Mouse (Mus musculus) adrenal gland, postnatal 14 days (tissue): ENCODE data around the gene Hexim1. TPM values are rescaled to one million over a fixed set of nuclear protein-coding genes. Genes with fewer than 3 reads are reported as not detected.
A peak's percentile ranks its signal among the peaks of the same experiment; 100 is the strongest.

Experiments used
- DNase-seq: peaks from one replicate; pipeline ENCODE4 v3.0.0; 2021; ENCODE audit warnings: mixed read lengths
- total RNA-seq: library from RNA; stranded (reverse); gene quantifications from 2 replicates; pipeline ENCODE4 v1.2.3, GENCODE M21; 2021

The Hexim1 gene
- total RNA-seq, 1 experiment from 2014 or later, result 57.8 TPM

DNA sequence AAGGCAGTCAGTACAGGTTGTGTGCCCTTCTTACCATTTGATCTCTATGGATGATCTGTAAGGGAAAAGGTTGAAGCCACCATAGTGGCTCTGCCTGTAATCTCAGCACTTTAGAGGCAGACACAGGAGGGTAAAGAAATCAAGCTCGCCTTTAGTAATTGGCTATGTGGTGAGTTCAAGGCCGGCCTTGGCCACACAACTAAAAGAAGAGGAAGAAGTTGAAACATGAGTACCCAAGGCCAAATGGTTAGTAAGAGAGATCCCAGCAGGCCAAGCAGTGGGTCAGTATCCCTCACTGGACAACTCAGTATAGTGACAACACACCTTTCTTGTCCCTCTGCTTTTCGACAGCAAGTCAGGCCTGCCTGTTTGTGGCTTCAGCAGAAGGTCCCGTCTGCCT lies 33.7 kb downstream of the Hexim1 start:
- DNase-seq, result no peak

DNA sequence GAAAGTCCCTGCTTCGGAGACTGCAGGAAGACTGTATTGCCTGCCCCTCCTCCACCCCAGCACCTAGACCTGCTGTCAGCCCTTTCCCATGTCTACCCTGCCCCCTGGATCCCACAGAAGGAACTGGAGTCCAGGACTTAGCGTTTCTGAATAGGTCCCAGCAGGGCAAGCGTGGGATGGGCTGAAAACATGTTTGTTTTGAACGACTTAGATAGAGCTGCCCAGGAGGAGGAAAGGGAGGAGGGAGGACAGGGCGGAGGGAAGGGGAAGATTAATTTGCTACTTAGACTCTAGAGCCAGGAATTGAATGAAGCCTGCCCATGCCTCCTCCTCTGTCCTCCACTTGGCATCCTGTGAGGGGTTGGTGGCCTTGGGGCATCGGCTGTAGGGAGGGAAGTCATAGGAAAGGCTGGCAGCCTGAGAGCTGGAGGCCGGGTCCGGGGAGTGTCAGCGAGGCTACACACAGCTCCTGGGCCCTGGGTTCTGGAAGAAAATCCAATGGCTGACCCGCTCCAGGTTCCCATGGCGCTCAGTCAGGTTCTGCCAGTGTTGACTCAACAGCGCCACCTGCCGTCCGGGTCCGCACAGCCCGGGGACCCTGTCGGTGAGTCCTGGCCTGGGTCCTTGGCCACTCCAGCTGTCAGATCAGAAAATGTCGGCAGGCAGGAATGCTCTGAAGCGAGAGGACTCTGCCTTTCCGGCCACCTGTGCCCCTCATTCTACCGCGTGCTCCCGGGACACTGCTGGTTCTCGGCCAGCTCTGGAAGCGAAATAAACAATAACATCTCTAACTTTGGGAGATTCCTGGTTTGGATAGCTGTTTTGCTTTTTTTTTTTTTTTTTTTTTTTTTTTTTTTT lies 42.8 kb downstream of the Hexim1 start:
- peak; percentile 99 for DNase-seq

DNA sequence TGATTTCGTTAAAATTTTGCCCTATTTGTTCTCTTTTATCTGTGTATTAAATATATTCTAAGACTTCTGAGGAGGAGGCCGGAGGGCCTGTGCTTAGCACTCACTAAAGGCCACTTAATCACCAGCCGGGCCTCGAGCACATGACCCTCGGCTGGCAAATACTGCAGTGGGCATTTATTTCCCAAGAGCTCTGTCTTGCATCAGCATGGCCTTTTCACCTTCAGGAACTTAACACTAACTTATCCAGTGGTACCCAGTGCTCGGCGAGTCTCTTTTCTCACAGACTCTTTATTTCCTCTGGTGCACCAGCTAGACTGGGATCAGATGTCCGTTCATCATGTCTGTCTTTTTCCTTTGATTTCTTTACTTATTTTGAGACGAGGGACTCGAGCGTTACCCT lies 44.7 kb downstream of the Hexim1 start:
- no peak for DNase-seq

DNA sequence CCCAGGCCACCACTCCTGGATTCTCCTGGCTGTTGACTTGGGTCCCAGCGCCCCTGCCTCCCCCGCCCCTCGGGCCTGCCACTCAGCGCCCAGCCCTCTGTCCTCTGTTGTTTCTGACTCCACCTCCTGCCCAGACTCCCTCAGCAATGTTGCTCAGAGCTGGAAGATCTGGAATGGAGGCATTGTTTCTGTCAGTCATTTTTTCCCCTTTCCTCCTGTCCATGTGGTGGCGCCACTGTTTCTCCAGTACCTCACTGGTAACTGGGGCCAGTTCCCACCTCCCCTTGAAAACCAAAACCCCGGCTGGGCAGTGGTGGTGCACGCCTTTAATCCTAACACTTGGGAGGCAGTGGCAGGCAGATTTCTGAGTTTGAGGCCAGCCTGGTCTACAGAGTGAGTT lies 45.4 kb downstream of the Hexim1 start:
- no peak for DNase-seq

DNA sequence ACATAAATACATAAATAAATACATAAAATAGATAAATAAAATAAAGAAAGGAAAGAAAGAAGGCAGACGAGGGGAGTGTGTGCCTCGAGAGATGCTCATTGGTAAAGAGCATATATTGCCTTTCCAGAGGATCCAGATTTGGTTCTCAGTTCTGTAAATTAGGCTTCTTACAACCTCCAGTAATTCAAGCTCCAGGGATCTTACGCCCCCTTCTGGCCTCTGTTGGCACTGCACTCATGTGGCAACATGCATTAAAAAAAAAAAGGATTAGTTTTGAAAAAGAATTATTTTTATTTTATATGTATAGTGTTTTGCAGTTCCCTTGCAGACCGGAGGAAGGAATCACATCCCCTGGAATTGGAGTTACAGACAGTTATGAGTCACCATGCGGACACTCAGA lies 46.1 kb downstream of the Hexim1 start:
- DNase-seq, result peak; percentile 68

DNA sequence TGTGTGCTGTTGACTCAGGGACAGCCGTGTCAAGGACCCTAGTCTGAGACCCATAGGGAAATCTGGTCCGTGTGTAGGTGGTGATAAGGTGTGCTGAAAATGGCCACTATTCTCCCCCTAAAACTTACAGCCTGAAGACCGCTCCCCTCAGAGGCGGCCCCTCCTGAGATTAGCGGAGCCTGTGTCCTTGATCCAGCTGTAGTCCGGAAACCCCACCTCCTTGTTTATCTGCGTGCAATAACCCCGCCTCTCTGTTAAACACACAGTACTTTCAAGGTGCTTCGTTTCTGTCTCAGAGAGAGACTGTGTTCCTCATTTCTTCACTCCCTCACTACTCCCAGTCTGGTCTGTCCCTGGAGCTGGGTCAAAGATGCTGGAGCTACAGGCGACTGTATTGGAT lies 48.4 kb downstream of the Hexim1 start:
- peak; percentile 65 for DNase-seq

DNA sequence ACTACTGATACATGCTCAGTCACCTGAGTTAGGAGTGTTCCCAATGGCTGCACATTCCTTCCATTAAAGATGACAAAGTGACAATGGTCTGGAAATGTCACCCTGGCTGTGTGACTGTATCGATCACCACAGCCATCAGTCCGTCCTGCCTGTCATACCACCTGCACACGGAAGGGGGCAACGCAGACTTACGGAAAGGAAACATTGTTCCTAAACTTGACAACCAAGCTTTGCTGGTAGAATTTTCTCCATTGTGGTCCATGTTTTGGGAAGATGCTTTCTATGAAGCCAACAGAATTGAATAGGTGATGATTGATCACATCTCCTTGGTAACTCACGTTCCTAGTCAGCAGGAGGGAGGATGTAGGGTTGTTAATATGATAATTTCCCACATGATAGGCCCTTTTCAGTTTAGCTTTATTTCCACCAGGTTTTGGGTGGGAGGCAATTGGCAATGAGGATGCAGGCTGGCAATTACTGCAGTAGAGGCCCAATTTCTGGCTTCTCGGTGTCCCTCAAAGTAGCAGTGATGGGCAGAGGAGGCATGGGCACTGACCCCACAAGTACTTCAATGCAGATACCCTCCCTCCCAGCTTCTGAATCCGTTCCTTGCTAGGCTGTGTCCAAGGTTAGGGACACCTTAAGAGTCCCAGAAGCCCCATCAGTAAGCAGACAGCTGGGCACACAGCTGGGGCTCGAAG lies 52.8 kb downstream of the Hexim1 start:
- peak; percentile 82 for DNase-seq

Other genes with a start within 250 kb of the Hexim1 start
- gene Eftud2, start 235.2 kb upstream of the Hexim1 start, total RNA-seq, result 79.9 and 96.2 TPM in 2 replicates
- 0.38 and 0.59 TPM in 2 replicates for gene Ccdc103, start 235.0 kb upstream of the Hexim1 start, total RNA-seq
- not detected in 2 replicates for gene Fam187a, start 231.1 kb upstream of the Hexim1 start, total RNA-seq
- 0.68 and 1.2 TPM in 2 replicates for gene Gfap, start 215.3 kb upstream of the Hexim1 start, total RNA-seq
- gene Kif18b, start 191.1 kb upstream of the Hexim1 start, total RNA-seq, result 6.9 and 8.6 TPM in 2 replicates
- gene C1ql1, start 169.5 kb upstream of the Hexim1 start, total RNA-seq, result 35.3 TPM in 2 replicates
- gene Nmt1, start 88.0 kb upstream of the Hexim1 start, total RNA-seq, result 88.8 and 93.1 TPM in 2 replicates
- 65.0 and 66.3 TPM in 2 replicates for gene Dcakd, start 87.9 kb upstream of the Hexim1 start, total RNA-seq
- gene Plcd3, start 14.6 kb upstream of the Hexim1 start, total RNA-seq, result 9.3 and 11.2 TPM in 2 replicates
- 77.8 and 84.9 TPM in 2 replicates for gene Acbd4, start 14.5 kb upstream of the Hexim1 start, total RNA-seq
- 3.9 and 5.6 TPM in 2 replicates for gene Hexim2, start 16.2 kb downstream of the Hexim1 start, total RNA-seq
- gene Fmnl1, start 54.9 kb downstream of the Hexim1 start, total RNA-seq, result 14.4 and 30.4 TPM in 2 replicates
- 0.45 and 0.93 TPM in 2 replicates for gene 1700023F06Rik, start 92.3 kb downstream of the Hexim1 start, total RNA-seq
- not detected in 2 replicates for gene Spata32, start 102.2 kb downstream of the Hexim1 start, total RNA-seq
- 6.5 and 8.7 TPM in 2 replicates for gene Map3k14, start 151.2 kb downstream of the Hexim1 start, total RNA-seq
- 19.3 and 31.5 TPM in 2 replicates for gene Arhgap27, start 247.5 kb downstream of the Hexim1 start, total RNA-seq